Mouse (Mus musculus) liver, embryonic 13.5 days (tissue): ENCODE results near the gene Rassf5. TPM values are rescaled to one million over a fixed set of nuclear protein-coding genes. Genes with fewer than 3 reads are reported as not detected.

Source experiments
- ATAC-seq: fragments of 200-750 bp; cut with Nextera tagmentation; 2 replicates; pipeline ENCODE4 v1.8.0; 2017; ENCODE audit warnings: low read depth, mild to moderate bottlenecking, moderate number of reproducible peaks, moderate library complexity
- DNase-seq: peaks from one replicate; pipeline ENCODE4 v3.0.0; 2022
- H3K27ac ChIP-seq: fragments of 300-500 bp; sonication (generic); 2 replicates; pipeline ENCODE4 v1.5.1; 2015; ENCODE audit warnings: moderate library complexity, mild to moderate bottlenecking, inconsistent platforms
- H3K27me3 ChIP-seq: fragments of 300-500 bp; sonication (generic); 2 replicates; pipeline ENCODE4 v1.6.1; 2015; ENCODE audit warnings: mild to moderate bottlenecking, inconsistent platforms
- H3K36me3 ChIP-seq: fragments of 300-500 bp; sonication (generic); 2 replicates; pipeline ENCODE4 v1.6.1; 2015; ENCODE audit warnings: mild to moderate bottlenecking, inconsistent platforms
- H3K4me1 ChIP-seq: fragments of 300-500 bp; sonication (generic); replicated peaks from 2 replicates; pipeline ENCODE4 v1.6.1; 2015; ENCODE audit warnings: inconsistent platforms
- H3K4me2 ChIP-seq: fragments of 300-500 bp; sonication (generic); 2 replicates; pipeline ENCODE4 v1.6.1; 2015; ENCODE audit warnings: inconsistent platforms, mild to moderate bottlenecking, moderate library complexity
- H3K4me3 ChIP-seq: fragments of 300-500 bp; sonication (generic); replicated peaks from 2 replicates; pipeline ENCODE4 v1.5.1; 2015; ENCODE audit warnings: mild to moderate bottlenecking, inconsistent platforms
- H3K9ac ChIP-seq: fragments of 300-500 bp; sonication (generic); 2 replicates; pipeline ENCODE4 v1.6.1; 2015; ENCODE audit warnings: mild to moderate bottlenecking, inconsistent platforms
- H3K9me3 ChIP-seq: fragments of 300-500 bp; sonication (generic); replicated peaks from 2 replicates; pipeline ENCODE4 v1.6.1; 2016; ENCODE audit warnings: inconsistent platforms
- WGBS: fragments of 180-500 bp; shearing (Covaris S2); methylation state at CpG from one replicate; pipeline ENCODE4 v1.1.7; 2015; ENCODE audit not compliant: insufficient replicate concordance; 5-methylcytosine and 5-hydroxymethylcytosine counted together
- polyA plus RNA-seq: library from polyadenylated mRNA; unstranded; fragments of >200 nt; fragmentation: Nextera tagmentation; extraction: Ambion mirVana; gene quantifications from 2 replicates; pipeline ENCODE4 v1.2.1, GENCODE M21; 2015

The Rassf5 gene
- polyA plus RNA-seq, 1 experiment from 2014 or later = 3.9 TPM

DNA sequence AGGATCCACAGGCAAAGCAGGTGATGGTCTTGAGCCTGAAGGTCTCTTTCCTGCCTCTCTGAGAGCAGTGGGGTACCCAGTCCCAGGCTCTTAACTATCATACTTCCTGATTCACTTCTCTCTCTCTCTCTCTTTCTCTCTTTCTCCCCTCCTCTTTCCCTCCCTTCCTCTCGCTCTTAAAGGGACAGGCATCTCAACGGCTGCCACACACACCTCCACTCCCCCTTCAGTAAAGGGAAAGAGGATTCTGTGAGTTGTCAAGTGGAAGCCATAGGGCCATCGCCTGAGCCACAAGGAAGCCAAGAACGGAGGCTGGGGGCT lies 34.4 kb upstream of the Rassf5 start, which contains the start of gene Ikbke:
TSS of gene Ikbke (minus strand) at position 151 of the 321 bp plus-strand sequence.
- ATAC-seq (no peak), DNase-seq (no peak)
- WGBS = 35% methylated on average over 4 of the region's 4 CpGs
- no peaks in the 10 kb centered on the region for H3K9me3 ChIP-seq
- no peak within 1 kb of the TSS for H3K9ac ChIP-seq
- no peak within 1 kb of the TSS for H3K27ac ChIP-seq
- H3K36me3 ChIP-seq = no peaks in the 10 kb centered on the region
- no peaks in the 10 kb centered on the region for H3K27me3 ChIP-seq
- peaks cover 32% of the 10 kb centered on the region for H3K4me1 ChIP-seq
- H3K4me3 ChIP-seq = peak within 1 kb of the TSS; percentile 32
- peak within 1 kb of the TSS; percentile 46 for H3K4me2 ChIP-seq

DNA sequence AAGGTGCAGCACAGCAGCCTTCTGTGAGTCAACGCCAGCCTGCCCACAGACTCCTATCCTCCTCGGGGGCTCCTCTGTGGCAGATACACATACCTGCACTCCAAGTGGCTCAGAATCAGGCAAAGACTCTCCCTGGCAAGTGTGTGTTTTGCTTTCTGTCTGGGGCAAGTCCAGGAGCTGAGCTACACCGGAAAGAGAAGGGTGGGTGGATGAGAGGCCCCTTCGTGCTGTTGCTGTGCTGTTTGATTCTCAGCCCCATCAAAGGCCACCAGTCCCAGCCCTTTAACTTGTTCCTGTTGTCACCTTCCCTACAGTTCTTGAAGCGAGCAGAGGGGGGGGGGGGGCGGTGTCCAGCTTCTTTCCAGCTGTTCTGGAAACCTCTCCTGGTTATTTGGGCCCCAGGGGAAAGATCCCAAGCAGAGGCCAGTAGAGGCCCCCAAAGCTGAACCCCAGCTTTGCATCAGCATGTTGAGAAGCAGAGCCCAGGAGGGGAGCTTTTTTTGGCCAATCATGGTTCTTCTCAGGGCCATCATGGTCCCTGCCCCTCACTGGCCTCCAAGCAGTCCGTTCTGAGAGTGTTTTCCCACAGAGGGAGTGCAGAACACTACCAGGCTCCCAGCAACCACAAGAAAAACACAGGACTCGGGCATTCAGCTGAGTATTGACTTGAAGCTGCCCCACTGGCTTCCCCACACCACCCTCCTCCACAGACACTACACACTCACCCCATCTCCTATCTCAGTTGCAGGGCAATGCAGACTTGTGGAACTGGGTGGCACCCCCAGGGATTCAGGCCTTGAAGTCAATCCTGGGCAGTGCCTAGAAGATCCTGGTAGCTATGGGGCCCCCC lies 33.8 kb upstream of the Rassf5 start:
- Histone ChIP-seq H3K36me3 (no peaks in the 10 kb centered on the region), H3K9me3 (no peaks in the 10 kb centered on the region), H3K27ac (no peak overlapping the region), H3K4me1 (peaks cover 33% of the 10 kb centered on the region), H3K9ac (no peak overlapping the region), H3K27me3 (no peaks in the 10 kb centered on the region), H3K4me3 (peak overlapping the region; percentile 32), H3K4me2 (peak overlapping the region; percentile 46)
- DNase-seq (no peak), ATAC-seq (no peak)
- 27% methylated on average over 8 of the region's 8 CpGs for whole genome bisulfite sequencing

DNA sequence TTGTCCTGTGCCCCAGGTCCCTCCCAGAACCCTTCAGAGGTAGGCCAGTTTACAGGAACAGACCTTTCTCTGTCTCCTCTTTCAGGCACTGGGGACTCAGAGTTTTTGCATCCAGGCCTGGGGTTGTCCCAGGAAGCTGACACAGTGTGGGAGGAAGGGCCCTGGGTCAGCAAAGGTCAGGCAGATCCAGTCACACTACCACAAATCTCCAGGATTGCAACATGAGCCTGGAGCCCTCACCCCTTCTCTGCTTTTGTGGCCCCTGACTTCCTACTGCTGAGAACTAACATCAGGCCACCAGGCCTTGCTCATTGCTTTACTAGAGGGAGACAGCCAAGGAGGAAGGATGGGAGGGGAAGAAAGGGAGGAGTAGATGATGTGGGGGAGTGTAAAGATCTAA lies 31.8 kb upstream of the Rassf5 start:
- peak overlapping the region; percentile 50; the same call in 1 of the 2 replicates for H3K9ac ChIP-seq
- DNase-seq = no peak
- peak overlapping the region; percentile 49 for H3K4me2 ChIP-seq
- H3K36me3 ChIP-seq = no peaks in the 10 kb centered on the region
- peaks cover 33% of the 10 kb centered on the region for H3K4me1 ChIP-seq
- ATAC-seq = peak; percentile 60
- H3K4me3 ChIP-seq = peak overlapping the region; percentile 34
- peak overlapping the region; percentile 75 for H3K27ac ChIP-seq
- H3K27me3 ChIP-seq = no peaks in the 10 kb centered on the region
- no peaks in the 10 kb centered on the region for H3K9me3 ChIP-seq

DNA sequence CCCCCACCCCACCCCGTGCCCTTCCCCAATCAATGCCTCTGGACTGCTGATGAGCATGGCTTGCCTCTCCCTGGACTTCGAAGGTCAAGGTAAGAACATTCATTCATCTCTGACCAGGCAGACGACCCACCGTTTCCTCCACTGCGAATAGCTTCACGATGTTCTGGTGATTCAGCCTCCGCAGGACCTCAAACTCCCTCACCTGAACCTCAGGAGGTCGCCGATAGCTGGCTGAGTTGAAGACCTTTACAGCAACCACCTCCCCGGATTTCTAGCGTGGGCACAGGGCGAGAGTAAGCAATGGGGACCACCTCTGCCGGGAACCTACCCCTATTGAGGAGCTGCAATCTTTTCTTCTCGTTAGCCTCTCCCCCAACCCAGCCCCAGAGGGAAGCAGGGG lies 30.5 kb upstream of the Rassf5 start:
- ATAC-seq = no peak
- H3K4me3 ChIP-seq = peak overlapping the region; percentile 34
- peak overlapping the region; percentile 49 for H3K4me2 ChIP-seq

DNA sequence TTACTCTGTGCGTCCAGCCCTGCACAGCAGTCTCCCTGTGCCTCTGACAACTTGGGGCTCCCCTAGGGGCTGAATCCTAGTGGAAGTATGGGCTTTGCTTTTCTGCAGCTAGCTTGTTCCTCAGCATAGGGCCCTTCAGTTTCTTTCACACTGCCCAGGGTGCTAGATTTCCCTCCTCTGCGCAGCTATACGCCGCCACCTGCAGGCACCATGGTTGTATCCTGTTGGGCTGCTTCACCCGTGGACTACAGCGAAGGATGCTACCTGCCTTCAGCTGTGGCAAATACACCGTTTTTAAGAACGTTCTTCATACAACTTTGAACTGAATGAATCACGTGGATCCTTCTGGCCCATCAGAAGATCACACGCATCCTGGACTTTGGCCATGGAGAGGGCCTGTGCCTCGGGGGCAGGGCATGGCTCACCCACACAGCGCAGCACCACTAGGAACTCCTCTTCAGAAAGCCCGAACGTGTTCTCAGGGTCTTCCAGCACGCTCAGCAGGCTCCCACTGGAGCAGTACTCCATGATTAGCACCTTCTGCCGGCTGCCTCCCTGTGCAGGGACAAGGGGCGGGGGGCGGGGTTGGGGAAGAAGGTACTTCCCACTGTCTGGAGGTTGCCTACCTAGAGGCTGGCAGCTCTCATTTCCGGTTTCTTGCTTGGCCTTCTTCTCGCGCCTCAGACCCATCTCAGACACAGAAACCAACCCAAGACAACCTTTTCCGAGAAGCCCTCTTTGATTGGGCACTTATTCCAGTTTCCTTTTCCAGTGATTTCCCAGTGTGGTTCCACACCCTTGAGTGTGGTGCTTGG lies 29.9 kb upstream of the Rassf5 start:
- WGBS = 25% methylated on average over 22 of the region's 22 CpGs
- H3K9me3 ChIP-seq = no peaks in the 10 kb centered on the region
- H3K27me3 ChIP-seq = no peaks in the 10 kb centered on the region
- H3K4me2 ChIP-seq = peak overlapping the region; percentile 38
- H3K4me1 ChIP-seq = peaks cover 27% of the 10 kb centered on the region
- no peaks in the 10 kb centered on the region for H3K36me3 ChIP-seq
- ATAC-seq = peak; percentile 46
- peak overlapping the region; percentile 75 for H3K27ac ChIP-seq
- no peak for DNase-seq
- peak overlapping the region; percentile 12; the same call in 1 of the 2 replicates for H3K4me3 ChIP-seq
- H3K9ac ChIP-seq = no peak overlapping the region

More for the DNA sequence above, 30.5 kb upstream of the Rassf5 start:
- Histone ChIP-seq H3K27me3 (no peaks in the 10 kb centered on the region), H3K4me1 (peaks cover 33% of the 10 kb centered on the region), H3K27ac (peak overlapping the region; percentile 75), H3K36me3 (no peaks in the 10 kb centered on the region), H3K9ac (peak overlapping the region; percentile 50; the same call in 1 of the 2 replicates), H3K9me3 (no peaks in the 10 kb centered on the region)
- DNase-seq = no peak
- WGBS = 49% methylated on average over 14 of the region's 14 CpGs

DNA sequence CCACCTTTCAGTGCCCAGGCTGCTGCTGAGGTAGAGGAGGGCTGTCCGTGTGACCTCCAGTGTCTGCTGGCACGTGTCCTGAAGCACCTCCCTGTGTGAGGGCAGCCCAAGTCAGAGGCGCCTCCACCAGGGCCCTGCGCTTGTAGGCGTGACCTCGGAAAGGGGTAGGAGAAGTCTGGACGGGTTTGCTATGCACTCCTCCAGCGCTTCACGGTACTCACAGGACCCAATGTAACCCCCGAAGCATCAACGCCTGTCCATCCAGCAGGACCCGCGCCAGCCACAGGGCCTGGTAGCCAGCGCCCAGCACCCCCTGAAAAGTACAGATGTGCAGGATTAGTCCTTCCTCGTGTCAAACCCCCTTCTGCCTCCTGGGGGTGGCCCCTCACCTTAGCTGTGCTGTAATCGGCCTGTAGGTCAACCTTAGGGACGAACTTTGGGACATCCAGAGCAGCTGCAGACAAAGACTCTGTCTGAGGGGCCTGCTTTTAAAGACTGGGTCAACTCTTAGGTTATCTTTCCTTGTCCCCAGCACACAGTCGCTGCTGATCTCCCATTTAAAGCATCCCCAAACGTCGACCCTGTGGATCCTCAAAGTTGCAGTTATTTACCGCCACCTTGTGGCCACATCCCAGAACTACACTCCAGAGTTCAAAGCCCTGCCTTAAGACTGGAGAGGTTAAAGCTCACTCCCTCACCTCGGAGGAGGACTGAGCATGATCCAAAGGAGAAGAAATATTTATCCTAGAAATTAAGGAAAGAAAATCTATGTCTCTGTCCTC lies 24.9 kb upstream of the Rassf5 start:
- Histone ChIP-seq H3K4me1 (peaks cover 7% of the 10 kb centered on the region), H3K36me3 (peaks cover 3% of the 10 kb centered on the region; the same call in 1 of the 2 replicates), H3K4me3 (no peak overlapping the region), H3K27me3 (no peaks in the 10 kb centered on the region), H3K4me2 (no peak overlapping the region), H3K27ac (no peak overlapping the region), H3K9ac (no peak overlapping the region), H3K9me3 (no peaks in the 10 kb centered on the region)
- WGBS = 33% methylated on average over 22 of the region's 22 CpGs
- DNase-seq (peak; percentile 31), ATAC-seq (no peak)

DNA sequence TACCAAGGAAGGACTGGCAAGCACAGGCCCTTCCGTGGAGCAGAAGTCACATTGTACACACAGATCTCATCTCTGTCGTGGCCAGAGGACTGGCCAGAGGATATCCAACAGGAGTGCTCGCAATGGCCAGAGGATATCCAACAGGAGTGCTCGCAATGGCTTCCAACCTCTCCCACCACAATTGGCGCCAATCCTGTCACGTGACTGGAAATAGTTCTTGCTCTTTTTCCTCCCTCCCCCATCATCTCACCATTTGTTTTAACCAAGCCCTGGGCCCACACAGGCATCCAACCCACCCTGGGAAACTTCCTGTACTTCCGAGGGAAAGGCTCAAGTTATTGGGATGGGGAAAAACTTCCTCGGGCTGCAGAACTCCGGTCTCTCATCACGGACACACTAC lies 23.7 kb upstream of the Rassf5 start:
- no peak overlapping the region for H3K4me3 ChIP-seq
- no peak overlapping the region for H3K4me2 ChIP-seq
- no peaks in the 10 kb centered on the region for H3K9me3 ChIP-seq
- no peak overlapping the region for H3K27ac ChIP-seq
- DNase-seq (no peak), ATAC-seq (no peak)
- no peak overlapping the region for H3K9ac ChIP-seq
- H3K27me3 ChIP-seq = no peaks in the 10 kb centered on the region
- H3K4me1 ChIP-seq = no peaks in the 10 kb centered on the region
- WGBS = 62% methylated on average over 10 of the region's 10 CpGs
- H3K36me3 ChIP-seq = peaks cover 3% of the 10 kb centered on the region; the same call in 1 of the 2 replicates

DNA sequence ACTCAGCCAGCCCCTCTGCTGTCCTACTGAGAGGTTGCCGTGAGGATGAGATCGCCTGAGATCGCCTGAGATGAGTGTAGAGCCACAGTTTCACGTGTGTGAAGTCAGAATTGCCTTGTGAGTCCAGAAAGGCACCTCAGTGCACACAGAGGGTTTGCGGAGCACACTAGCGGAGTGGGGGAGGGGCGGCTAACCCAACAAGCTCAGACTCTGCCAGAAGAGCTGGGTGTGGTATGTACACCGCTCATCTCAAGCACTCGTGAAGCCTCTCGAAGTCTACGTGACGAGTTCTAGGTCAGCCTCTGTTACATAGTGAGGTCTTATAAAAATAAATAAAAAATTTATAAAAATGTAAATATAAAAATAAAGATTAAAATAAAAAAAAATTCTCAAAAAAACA lies 18.8 kb upstream of the Rassf5 start:
- no peak overlapping the region for H3K4me3 ChIP-seq
- ATAC-seq = no peak
- no peaks in the 10 kb centered on the region; the same call in 1 of the 2 replicates for H3K36me3 ChIP-seq
- H3K27ac ChIP-seq = no peak overlapping the region
- no peaks in the 10 kb centered on the region for H3K9me3 ChIP-seq
- H3K4me1 ChIP-seq = no peaks in the 10 kb centered on the region
- no peak overlapping the region for H3K4me2 ChIP-seq
- H3K27me3 ChIP-seq = no peaks in the 10 kb centered on the region
- 62% methylated on average over 12 of the region's 12 CpGs for WGBS
- no peak overlapping the region for H3K9ac ChIP-seq
- no peak for DNase-seq

DNA sequence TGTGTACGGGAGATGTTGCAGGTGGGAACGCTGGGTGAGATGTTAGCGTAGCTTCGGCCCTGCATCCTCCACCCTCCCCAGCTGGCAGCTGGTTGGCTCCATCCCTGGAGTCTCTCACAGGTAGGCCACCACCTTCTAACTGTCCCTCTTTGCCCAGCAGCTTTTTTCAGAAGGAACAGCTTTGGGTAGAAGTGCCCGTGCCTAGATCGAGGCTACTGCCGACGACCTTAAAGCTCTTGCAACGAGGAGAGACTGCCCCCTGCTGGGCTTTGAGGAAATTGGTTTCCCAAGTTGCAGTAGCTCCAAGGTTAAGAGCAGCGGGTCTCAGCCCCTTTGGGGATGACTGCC lies 15.2 kb upstream of the Rassf5 start:
- Histone ChIP-seq H3K27ac (no peak overlapping the region), H3K4me3 (no peak overlapping the region), H3K36me3 (no peaks in the 10 kb centered on the region), H3K4me1 (no peaks in the 10 kb centered on the region), H3K4me2 (no peak overlapping the region), H3K27me3 (no peaks in the 10 kb centered on the region), H3K9me3 (no peaks in the 10 kb centered on the region), H3K9ac (no peak overlapping the region)
- 30% methylated on average over 10 of the region's 10 CpGs for WGBS
- no peak for ATAC-seq
- DNase-seq = peak; percentile 40

DNA sequence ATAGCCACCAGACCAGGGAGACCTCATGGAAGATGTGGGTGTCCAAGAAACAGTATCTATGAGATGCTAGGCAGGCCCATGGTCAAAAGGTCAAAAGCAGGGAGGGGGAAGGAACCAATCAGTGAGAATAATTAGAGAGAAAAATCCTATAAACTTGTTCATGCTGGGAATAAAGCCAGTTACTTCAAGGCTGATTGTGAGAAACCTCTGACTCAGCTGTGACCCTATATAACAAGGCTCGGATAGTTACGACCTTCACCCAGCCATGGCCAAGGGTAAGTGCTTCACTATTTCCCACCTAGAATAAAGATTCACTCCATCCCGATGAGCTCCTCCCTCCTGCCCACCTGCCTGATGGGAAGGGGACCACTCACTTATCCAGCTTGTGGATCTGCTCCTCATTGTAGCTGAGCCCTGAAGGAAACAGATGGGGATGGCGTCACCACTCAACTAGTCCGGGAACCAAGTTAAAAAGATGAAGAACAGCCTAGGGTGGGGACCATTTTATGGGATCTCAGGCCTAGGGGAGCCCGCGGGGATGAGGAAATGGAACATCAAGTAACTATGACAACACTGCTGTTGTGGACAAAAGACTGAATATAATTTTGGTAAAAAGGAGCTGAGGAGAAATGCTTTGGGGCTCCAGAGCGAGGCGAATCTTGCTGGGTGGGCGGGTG lies 14.7 kb upstream of the Rassf5 start:
- Histone ChIP-seq H3K4me3 (no peak overlapping the region), H3K4me2 (no peak overlapping the region), H3K9ac (no peak overlapping the region), H3K36me3 (no peaks in the 10 kb centered on the region), H3K27me3 (no peaks in the 10 kb centered on the region), H3K4me1 (no peaks in the 10 kb centered on the region), H3K27ac (no peak overlapping the region), H3K9me3 (no peaks in the 10 kb centered on the region)
- ATAC-seq (no peak), DNase-seq (no peak)
- 52% methylated on average over 10 of the region's 10 CpGs for WGBS

DNA sequence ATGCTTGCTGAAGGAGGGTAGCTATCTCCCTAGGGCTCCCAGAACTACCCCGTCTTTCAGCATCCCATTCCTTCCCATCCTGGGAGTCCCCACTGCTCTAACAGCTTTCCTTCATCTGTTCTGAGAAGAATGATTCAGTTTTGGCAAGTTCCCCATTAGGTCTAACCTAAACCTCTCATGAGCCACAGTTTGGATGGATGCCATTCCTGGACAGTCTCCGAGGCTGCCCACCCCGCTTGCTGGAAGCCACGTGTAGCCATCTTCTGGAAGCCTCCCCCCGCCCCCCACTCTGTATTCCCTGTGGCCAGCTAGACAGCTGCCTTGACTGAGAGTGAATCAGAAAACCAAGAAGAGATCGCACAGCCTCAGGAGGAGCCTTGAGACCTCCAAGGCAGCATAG lies 12.2 kb upstream of the Rassf5 start:
- Histone ChIP-seq H3K4me2 (no peak overlapping the region), H3K27me3 (no peaks in the 10 kb centered on the region), H3K9ac (no peak overlapping the region), H3K9me3 (no peaks in the 10 kb centered on the region), H3K36me3 (no peaks in the 10 kb centered on the region), H3K4me3 (no peak overlapping the region), H3K27ac (no peak overlapping the region), H3K4me1 (no peaks in the 10 kb centered on the region)
- ATAC-seq (no peak), DNase-seq (no peak)
- WGBS = 63% methylated on average over 6 of the region's 6 CpGs
